Mouse (Mus musculus): ENCODE measurements around the gene Olfr819. TPM values are rescaled to one million over a fixed set of nuclear protein-coding genes. Genes with fewer than 3 reads are reported as not detected.
"Not testable (repeated sequence)": the region's sequence is repeated elsewhere in the genome, so short reads cannot be mapped to it uniquely, and the experiment has no call there.

Olfr819 gene
- not detected in 2 replicates for polyA plus RNA-seq (2015; fragmentation: Nextera tagmentation; extraction: Ambion mirVana)

GRCm38 (mm10) chr10:129967166-129967565 lies at the start of gene Olfr819:
Gene Olfr819 (minus strand): TSS chr10:129967266.
- not testable (repeated sequence) for H3K4me1 ChIP-seq; H3K36me3 ChIP-seq; H3K4me3 ChIP-seq; H3K4me2 ChIP-seq; H3K27ac ChIP-seq; H3K9me3 ChIP-seq; ATAC-seq (ENCODE audit: insufficient number of reproducible peaks, insufficient read depth, low FRiP score, low TSS enrichment, low read depth); H3K9ac ChIP-seq; H3K27me3 ChIP-seq
- WGBS: 77% methylated on average over 2 of the region's 2 CpGs

DNA sequence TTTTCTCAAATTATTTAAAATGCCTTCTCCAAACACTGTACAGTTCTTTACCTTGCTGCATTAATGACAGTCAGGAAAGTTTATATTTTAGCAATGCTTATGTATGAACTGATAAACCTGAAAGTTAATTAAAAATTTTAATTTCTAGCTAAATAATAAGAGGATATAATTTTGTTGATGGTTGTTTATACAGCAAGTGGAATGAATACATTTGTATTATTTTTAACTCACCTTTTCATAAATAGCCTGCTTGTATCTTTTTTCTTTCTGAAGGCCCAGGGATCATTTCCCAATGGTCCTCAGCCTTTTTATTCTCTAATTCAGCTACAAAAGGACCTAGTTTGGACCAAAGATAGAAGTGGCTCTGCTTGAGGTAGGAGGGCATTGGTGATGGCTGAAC lies 45.3 kb upstream of the Olfr819 start, which contains the start of gene Olfr820:
Gene Olfr820 (plus strand): TSS at position 301 of the 400 bp plus-strand sequence.
- Histone ChIP-seq H3K36me3 (no peaks in the 10 kb centered on the region), H3K27me3 (no peaks in the 10 kb centered on the region), H3K4me1 (no peaks in the 10 kb centered on the region), H3K9me3 (no peaks in the 10 kb centered on the region), H3K4me3 (no peak within 1 kb of the TSS), H3K4me2 (no peak within 1 kb of the TSS), H3K9ac (no peak within 1 kb of the TSS), H3K27ac (no peak within 1 kb of the TSS)
- no peak for ATAC-seq (ENCODE audit: insufficient number of reproducible peaks, insufficient read depth, low FRiP score, low TSS enrichment, low read depth)

DNA sequence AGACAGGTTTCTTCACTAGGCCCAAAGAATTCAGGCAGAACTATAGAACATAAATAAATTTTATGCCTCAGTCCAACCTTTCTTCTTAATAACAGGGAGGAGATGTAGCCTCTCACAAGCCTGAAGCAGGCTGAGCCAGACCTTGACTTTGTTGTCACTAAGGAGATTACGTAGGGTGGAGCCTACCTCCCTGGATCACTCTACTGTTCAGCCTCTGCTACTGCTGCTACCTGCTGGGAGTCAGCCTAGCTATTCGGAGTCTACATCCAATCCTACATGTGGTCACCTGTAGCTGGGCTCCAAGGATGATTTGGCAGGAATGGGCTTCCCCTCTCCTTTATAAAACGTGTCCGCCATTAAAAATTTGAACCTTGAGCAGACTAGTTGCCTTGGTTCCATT lies 38.3 kb upstream of the Olfr819 start:
- not testable (repeated sequence) for H3K27me3 ChIP-seq; H3K9me3 ChIP-seq; H3K4me2 ChIP-seq; H3K9ac ChIP-seq; H3K36me3 ChIP-seq; H3K27ac ChIP-seq; H3K4me1 ChIP-seq; H3K4me3 ChIP-seq; ATAC-seq (ENCODE audit: insufficient number of reproducible peaks, insufficient read depth, low FRiP score, low TSS enrichment, low read depth)
- WGBS: 84% methylated on average over 4 of the region's 4 CpGs

DNA sequence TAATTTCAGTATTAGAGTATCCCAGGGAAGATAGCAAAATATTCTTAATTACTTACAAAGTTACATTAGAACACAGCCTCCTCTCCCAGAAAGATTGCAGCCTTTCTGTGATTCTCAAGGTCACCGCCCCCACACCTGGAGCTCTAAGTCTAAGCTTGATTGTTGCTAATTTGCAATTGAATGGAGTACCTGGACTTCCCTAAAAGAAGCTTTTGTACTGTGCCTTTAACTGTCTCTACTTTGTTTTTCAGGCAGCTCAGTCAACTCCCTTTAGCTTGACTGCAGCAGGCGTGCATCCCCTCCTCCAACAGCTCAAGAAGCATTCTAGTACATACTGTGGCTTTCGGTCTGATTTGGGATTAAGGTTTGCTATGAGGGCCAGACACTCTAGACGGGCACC lies 37.0 kb upstream of the Olfr819 start:
- not testable (repeated sequence) for H3K4me1 ChIP-seq; ATAC-seq (ENCODE audit: insufficient number of reproducible peaks, insufficient read depth, low FRiP score, low TSS enrichment, low read depth); H3K27ac ChIP-seq; H3K9ac ChIP-seq; H3K9me3 ChIP-seq; H3K36me3 ChIP-seq; H3K4me2 ChIP-seq; H3K4me3 ChIP-seq; H3K27me3 ChIP-seq
- WGBS: 89% methylated on average over 4 of the region's 4 CpGs

DNA sequence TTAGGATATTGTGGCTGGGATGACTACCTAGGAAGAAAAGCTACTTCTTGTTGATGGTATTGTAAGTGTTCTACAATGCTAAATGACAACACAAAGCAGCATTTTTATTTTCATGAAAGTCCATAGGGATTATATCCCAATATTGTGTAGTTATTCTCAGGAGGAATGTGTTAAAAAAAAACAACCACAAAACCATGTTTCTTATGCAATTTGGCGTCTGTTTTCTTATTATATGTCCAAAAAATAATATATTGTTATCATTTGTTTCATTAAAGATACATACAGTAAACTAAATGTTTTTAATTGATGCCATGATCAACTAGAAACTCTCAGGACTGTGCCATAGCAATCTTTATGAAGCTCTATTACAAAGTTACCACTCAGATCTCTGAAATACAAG lies 17.9 kb upstream of the Olfr819 start, which contains the start of gene Gm10310:
Gene Gm10310 (minus strand): TSS at position 101 of the 400 bp plus-strand sequence.
- H3K27ac ChIP-seq; H3K4me3 ChIP-seq; ATAC-seq (ENCODE audit: insufficient number of reproducible peaks, insufficient read depth, low FRiP score, low TSS enrichment, low read depth); H3K4me1 ChIP-seq; H3K9me3 ChIP-seq; H3K4me2 ChIP-seq; H3K36me3 ChIP-seq; H3K27me3 ChIP-seq; H3K9ac ChIP-seq: not testable (repeated sequence)
- no CpG with 5 or more reads among the region's 1 CpGs for WGBS

GRCm38 (mm10) chr10:129981867-129982266 lies 14.8 kb upstream of the Olfr819 start:
- not testable (repeated sequence) for H3K4me1 ChIP-seq; H3K4me2 ChIP-seq; H3K27me3 ChIP-seq; H3K27ac ChIP-seq; H3K9ac ChIP-seq; H3K9me3 ChIP-seq; H3K4me3 ChIP-seq; ATAC-seq (ENCODE audit: insufficient number of reproducible peaks, insufficient read depth, low FRiP score, low TSS enrichment, low read depth); H3K36me3 ChIP-seq
- no CpG with 5 or more reads among the region's 3 CpGs for WGBS

GRCm38 (mm10) chr10:129976040-129976439 lies 9.0 kb upstream of the Olfr819 start, which contains the start of gene Olfr247:
Gene Olfr247 (minus strand): TSS chr10:129976140.
- WGBS: no CpG with 5 or more reads among the region's 2 CpGs
- not testable (repeated sequence) for H3K9ac ChIP-seq; ATAC-seq (ENCODE audit: insufficient number of reproducible peaks, insufficient read depth, low FRiP score, low TSS enrichment, low read depth); H3K4me3 ChIP-seq; H3K27me3 ChIP-seq; H3K4me1 ChIP-seq; H3K4me2 ChIP-seq; H3K36me3 ChIP-seq; H3K27ac ChIP-seq; H3K9me3 ChIP-seq

GRCm38 (mm10) chr10:129972994-129973393 lies 5.9 kb upstream of the Olfr819 start:
- H3K27me3 ChIP-seq; H3K4me2 ChIP-seq; H3K9ac ChIP-seq; ATAC-seq (ENCODE audit: insufficient number of reproducible peaks, insufficient read depth, low FRiP score, low TSS enrichment, low read depth); H3K27ac ChIP-seq; H3K4me3 ChIP-seq; H3K9me3 ChIP-seq; H3K4me1 ChIP-seq; H3K36me3 ChIP-seq: not testable (repeated sequence)
- WGBS: no CpG with 5 or more reads among the region's 3 CpGs

DNA sequence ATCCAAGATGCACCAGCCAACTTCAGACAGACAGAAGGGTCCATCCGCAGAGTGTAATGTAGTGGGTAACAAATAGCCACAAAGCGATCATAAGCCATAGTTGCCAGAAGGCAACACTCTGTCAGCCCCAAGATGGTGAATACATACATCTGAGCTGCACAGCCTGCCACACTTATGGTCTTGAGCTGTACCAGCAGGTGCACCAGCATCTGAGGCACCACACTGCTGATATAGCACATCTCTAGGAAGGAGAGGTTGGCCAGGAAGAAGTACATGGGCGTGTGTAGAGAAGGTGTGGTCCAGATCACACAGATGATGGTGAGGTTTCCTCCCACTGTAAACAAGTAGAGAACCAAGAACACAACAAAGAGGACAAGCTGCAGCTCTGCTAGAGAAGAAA lies 834 bp downstream of the Olfr819 start:
- H3K4me2 ChIP-seq; H3K9ac ChIP-seq; H3K9me3 ChIP-seq; H3K4me1 ChIP-seq; H3K4me3 ChIP-seq; H3K27ac ChIP-seq; ATAC-seq (ENCODE audit: insufficient number of reproducible peaks, insufficient read depth, low FRiP score, low TSS enrichment, low read depth); H3K27me3 ChIP-seq; H3K36me3 ChIP-seq: not testable (repeated sequence)
- WGBS: 94% methylated on average over 2 of the region's 3 CpGs

DNA sequence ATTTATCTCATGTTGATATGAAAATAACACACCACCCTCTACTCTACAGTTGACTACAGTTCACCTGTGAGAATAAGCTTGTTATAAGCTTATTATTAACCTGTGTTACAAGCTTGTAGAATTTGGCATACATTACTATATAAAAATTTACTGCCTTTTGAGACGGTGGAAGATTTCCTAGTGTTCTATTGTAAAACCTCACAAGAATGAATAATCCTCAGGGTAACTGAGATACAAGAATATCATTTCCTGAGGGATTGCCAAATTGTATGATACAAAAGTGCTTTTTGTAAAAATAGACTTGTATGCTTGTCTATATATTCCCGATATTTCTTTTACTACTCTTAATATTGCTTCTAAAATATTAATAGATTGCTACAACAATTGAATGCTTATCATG lies 18.1 kb downstream of the Olfr819 start, which contains the start of gene Olfr818:
Gene Olfr818 (minus strand): TSS at position 101 of the 400 bp plus-strand sequence.
- no peak within 1 kb of the TSS for H3K27ac ChIP-seq
- no peak within 1 kb of the TSS for H3K9ac ChIP-seq
- H3K4me2 ChIP-seq: no peak within 1 kb of the TSS
- no peaks in the 10 kb centered on the region for H3K27me3 ChIP-seq
- H3K4me3 ChIP-seq: no peak within 1 kb of the TSS
- H3K9me3 ChIP-seq: no peaks in the 10 kb centered on the region
- H3K4me1 ChIP-seq: no peaks in the 10 kb centered on the region
- no peak for ATAC-seq (ENCODE audit: insufficient number of reproducible peaks, insufficient read depth, low FRiP score, low TSS enrichment, low read depth)
- WGBS: 90% methylated on average over 2 of the region's 2 CpGs
- no peaks in the 10 kb centered on the region for H3K36me3 ChIP-seq

DNA sequence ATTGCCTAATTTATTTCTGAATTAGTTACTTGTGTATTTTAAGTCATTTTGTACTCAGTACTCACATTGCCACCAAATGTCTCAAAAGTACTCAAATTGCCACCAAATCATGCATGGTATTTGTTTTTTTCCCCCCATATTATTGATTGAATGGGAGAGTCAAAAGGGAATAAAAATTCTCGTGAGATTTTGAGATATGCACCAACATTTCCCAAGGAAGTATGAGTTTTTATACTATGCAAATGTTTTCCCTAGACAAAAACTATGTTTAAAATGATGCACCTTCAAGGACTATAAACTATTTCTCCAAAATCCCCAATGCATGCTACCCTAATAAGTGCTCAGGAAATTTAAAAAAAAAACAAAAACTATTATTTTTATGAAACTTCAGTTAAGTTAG lies 51.6 kb downstream of the Olfr819 start, which contains the start of gene Olfr816:
Gene Olfr816 (minus strand): TSS at position 101 of the 400 bp plus-strand sequence.
- ATAC-seq (ENCODE audit: insufficient number of reproducible peaks, insufficient read depth, low FRiP score, low TSS enrichment, low read depth): no peak
- H3K4me1 ChIP-seq: no peaks in the 10 kb centered on the region
- H3K4me3 ChIP-seq: no peak within 1 kb of the TSS
- 70% methylated on average over 1 of the region's 1 CpGs for WGBS
- no peak within 1 kb of the TSS for H3K9ac ChIP-seq
- no peak within 1 kb of the TSS for H3K4me2 ChIP-seq
- no peaks in the 10 kb centered on the region for H3K36me3 ChIP-seq
- no peaks in the 10 kb centered on the region for H3K9me3 ChIP-seq
- no peak within 1 kb of the TSS for H3K27ac ChIP-seq
- no peaks in the 10 kb centered on the region for H3K27me3 ChIP-seq
